9 mouse cellular contexts compared by ENCODE assay signal in the genomic region with DNA sequence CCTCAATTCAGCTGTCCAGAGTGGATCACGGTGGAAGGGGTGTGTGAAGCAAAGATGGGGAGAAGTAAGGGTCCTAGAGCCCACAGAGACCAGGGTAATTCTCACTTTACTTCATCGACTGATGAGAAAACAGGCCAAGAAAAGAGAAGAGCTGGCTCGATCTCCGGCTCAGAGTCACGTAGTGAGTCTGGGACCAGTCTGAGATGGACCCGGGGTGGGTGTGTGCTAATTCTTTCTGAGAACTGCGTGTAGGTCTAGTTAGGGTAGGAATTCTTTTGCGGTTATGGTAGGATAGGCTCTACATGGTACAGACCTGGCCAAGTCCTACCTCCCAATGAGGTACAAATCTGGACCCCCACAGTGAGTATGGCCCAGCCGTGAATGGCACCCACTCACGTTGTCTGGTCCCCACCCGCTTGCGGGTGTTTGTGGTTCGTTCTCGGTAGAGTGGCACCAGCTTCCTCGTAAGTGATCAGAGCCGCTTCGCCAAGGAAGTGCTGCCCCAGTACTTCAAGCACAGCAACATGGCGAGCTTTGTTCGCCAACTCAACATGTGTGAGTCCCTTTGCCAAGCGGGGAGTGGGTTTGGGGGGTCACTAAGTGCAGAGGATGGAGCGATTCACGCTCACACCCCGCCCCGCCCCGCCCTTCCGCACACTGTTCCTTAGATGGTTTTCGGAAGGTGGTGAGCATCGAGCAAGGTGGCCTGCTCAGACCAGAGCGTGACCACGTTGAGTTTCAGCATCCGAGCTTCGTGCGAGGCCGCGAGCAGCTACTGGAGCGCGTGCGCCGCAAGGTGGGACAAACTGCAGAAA. TPM values are rescaled to one million over a fixed set of nuclear protein-coding genes. Genes with fewer than 3 reads are reported as not detected.
A peak's percentile ranks its signal among the peaks of the same experiment; 100 is the strongest.
DNase-seq lines count a peak whose midpoint lies in the region; ATAC-seq and TF ChIP-seq lines count a peak whose summit lies in the region.
"Had no signal": no experiment of that assay in that cellular context is flagged by ENCODE, and none has a peak within 500 bp of the region (broad histone marks: within the 10 kb centered on the region; RNA-seq: fewer than 3 reads in every experiment).

No protein-coding gene starts in this region.

- ATAC-seq in forebrain, embryonic 15.5 days (replicated peaks): no peak
- ATAC-seq in liver, embryonic 16.5 days (ENCODE audit: low read depth): no peak

- TF ChIP-seq CTCF in heart, adult 2 months (IDR thresholded peaks at IDR 0.05): no peak
- no peak for TF ChIP-seq CTCF in E14TG2a.4 (conservative IDR thresholded peaks at IDR 0.05; ENCODE audit: low read length)

- H3K4me2 ChIP-seq in forebrain, embryonic 15.5 days (replicated peaks): peak overlapping the region; percentile 82
- H3K4me2 ChIP-seq in liver, embryonic 16.5 days (ENCODE audit: low read depth, low read length): peak overlapping the region; percentile 57

- H3K27ac ChIP-seq in heart, adult 2 months: peak overlapping the region; percentile 75
- H3K27ac ChIP-seq in forebrain, embryonic 15.5 days (replicated peaks): no peak overlapping the region
- no peak overlapping the region for H3K27ac ChIP-seq in liver, embryonic 16.5 days (ENCODE audit: low read length)

- peak overlapping the region; percentile 86 for H3K9ac ChIP-seq in heart, adult 2 months (ENCODE audit: low read depth, low read length)
- no peak overlapping the region; the same call in 1 of the 2 replicates for H3K9ac ChIP-seq in forebrain, embryonic 15.5 days (replicated peaks)
- H3K9ac ChIP-seq in liver, embryonic 16.5 days (ENCODE audit: low read depth, low read length): no peak overlapping the region

- H3K27me3 ChIP-seq in heart, adult 2 months (ENCODE audit: control insufficient read depth, insufficient read depth, low read length): no peaks in the 10 kb centered on the region
- H3K27me3 ChIP-seq in E14TG2a.4 (ENCODE audit: insufficient read depth, low read length): peaks cover 97% of the 10 kb centered on the region
- peaks cover 94% of the 10 kb centered on the region for H3K27me3 ChIP-seq in forebrain, embryonic 15.5 days
- H3K27me3 ChIP-seq in liver, embryonic 16.5 days (ENCODE audit: control insufficient read depth, insufficient read depth, low read depth, low read length): peaks cover 92% of the 10 kb centered on the region

- peaks cover 3% of the 10 kb centered on the region; the same call in 1 of the 2 replicates for H3K4me1 ChIP-seq in heart, adult 2 months (ENCODE audit: control insufficient read depth, insufficient read depth, low read length)
- H3K4me1 ChIP-seq in E14TG2a.4 (replicated peaks; ENCODE audit: low read depth, low read length): peaks cover 64% of the 10 kb centered on the region
- H3K4me1 ChIP-seq in forebrain, embryonic 15.5 days: peaks cover 33% of the 10 kb centered on the region
- peaks cover 14% of the 10 kb centered on the region for H3K4me1 ChIP-seq in liver, embryonic 16.5 days (ENCODE audit: control insufficient read depth, low read depth, low read length)

- H3K9me3 ChIP-seq in E14TG2a.4 (ENCODE audit: low read length): no peaks in the 10 kb centered on the region
- peaks cover 4% of the 10 kb centered on the region; the same call in 1 of the 2 replicates for H3K9me3 ChIP-seq in forebrain, embryonic 15.5 days
- H3K9me3 ChIP-seq in liver, embryonic 16.5 days (replicated peaks; ENCODE audit: control insufficient read depth, low read length): no peaks in the 10 kb centered on the region

- TF ChIP-seq EP300 in heart, adult 2 months (IDR thresholded peaks at IDR 0.05; ENCODE audit: insufficient read depth, low read depth, low read length): no peak

- peak overlapping the region; percentile 45 for H3K4me3 ChIP-seq in heart, adult 2 months
- peak overlapping the region; percentile 78 for H3K4me3 ChIP-seq in E14TG2a.4 (replicated peaks; ENCODE audit: low read length)
- peak overlapping the region; percentile 53 for H3K4me3 ChIP-seq in forebrain, embryonic 15.5 days
- H3K4me3 ChIP-seq in liver, embryonic 16.5 days (ENCODE audit: low read depth, low read length): no peak overlapping the region; the same call in 1 of the 2 replicates

- H3K79me2 ChIP-seq in heart, adult 2 months (replicated peaks; ENCODE audit: control insufficient read depth, insufficient read depth, low read length): no peaks in the 10 kb centered on the region

- 40% methylated on average over 39 of the region's 39 CpGs for WGBS in heart, adult 2 months
- WGBS in forebrain, embryonic 15.5 days: 2% methylated on average over 39 of the region's 39 CpGs
- 6% methylated on average over 39 of the region's 39 CpGs for WGBS in liver, embryonic 16.5 days (ENCODE audit: insufficient replicate concordance)

- intact Hi-C loops in heart, adult 2 months (cut with DNase I): no loop called here

- DNase-seq in heart, adult 2 months: peak in 1 of 2 experiments; percentile 23
- no peak for DNase-seq in heart, adult 8-10 months (ENCODE audit: low spot score)
- DNase-seq in gastrocnemius, postnatal 25 days: no peak
- DNase-seq in gastrocnemius, adult 18-20 months (ENCODE audit: low spot score): no peak
- DNase-seq in right cerebral cortex, adult 18-20 months: no peak

- no peak for TF ChIP-seq POLR2A in heart, adult 2 months (IDR thresholded peaks at IDR 0.05; ENCODE audit: insufficient read depth, low read depth, low read length)

- H3K36me3 ChIP-seq in heart, adult 2 months (ENCODE audit: control insufficient read depth, insufficient read depth, low read length): no peaks in the 10 kb centered on the region
- H3K36me3 ChIP-seq in E14TG2a.4 (ENCODE audit: insufficient read depth, low read length): no peaks in the 10 kb centered on the region
- no peaks in the 10 kb centered on the region for H3K36me3 ChIP-seq in forebrain, embryonic 15.5 days
- H3K36me3 ChIP-seq in liver, embryonic 16.5 days (ENCODE audit: control insufficient read depth, insufficient read depth): no peaks in the 10 kb centered on the region

RNA-seq across cellular contexts. Expression of a gene that starts 0.7 kb away (rescaled TPM):
- 1 to 10 TPM; 2.7 to 3.9 TPM for total RNA-seq in heart, adult 2 months (2021)
- 4.3 and 5.4 TPM in 2 replicates for polyA plus RNA-seq in heart, adult 2 months (2012; rRNA removed)
- 1 to 10 TPM; 3.3 to 5.0 (median 4.5) TPM for total RNA-seq in heart, adult 8-10 months (2022)
- 0.15 and 0.34 TPM in 2 replicates for polyA plus RNA-seq in forebrain, embryonic 15.5 days (2015; fragmentation: Nextera tagmentation; extraction: Ambion mirVana)
- polyA plus RNA-seq in liver, embryonic 16.5 days (2015; fragmentation: Nextera tagmentation; extraction: Ambion mirVana): 0.08 and 0.09 TPM in 2 replicates
- total RNA-seq in gastrocnemius, postnatal 25 days (2021): 1 to 10 TPM; 2.9 to 3.0 TPM
- 10 to 100 TPM in 1 of 2 experiments, 1 to 10 TPM in 1; 9.8 to 11.1 TPM for total RNA-seq in gastrocnemius, adult 18-20 months (2021)
- total RNA-seq: hematopoietic stem cell, adult 5-6 weeks had no signal

RNA-seq across cellular contexts. Expression of a gene that starts 5.6 kb away (rescaled TPM):
- total RNA-seq in heart, adult 2 months (2021): 10 to 100 TPM; 19.7 to 23.0 TPM
- 17.3 and 19.1 TPM in 2 replicates for polyA plus RNA-seq in heart, adult 2 months (2012; rRNA removed)
- 10 to 100 TPM; 23.7 to 28.3 (median 27.1) TPM for total RNA-seq in heart, adult 8-10 months (2022)
- polyA plus RNA-seq in forebrain, embryonic 15.5 days (2015; fragmentation: Nextera tagmentation; extraction: Ambion mirVana): 2.0 and 2.2 TPM in 2 replicates
- 0.12 and 0.19 TPM in 2 replicates for polyA plus RNA-seq in liver, embryonic 16.5 days (2015; fragmentation: Nextera tagmentation; extraction: Ambion mirVana)
- total RNA-seq in gastrocnemius, postnatal 25 days (2021): 10 to 100 TPM; 22.3 to 23.3 TPM
- 10 to 100 TPM; 32.7 to 38.9 TPM for total RNA-seq in gastrocnemius, adult 18-20 months (2021)

RNA-seq across cellular contexts. Expression of a gene that starts 5.9 kb away (rescaled TPM):
- 1 to 10 TPM; 1.8 to 2.5 TPM for total RNA-seq in heart, adult 2 months (2021)
- 3.6 and 4.1 TPM in 2 replicates for polyA plus RNA-seq in heart, adult 2 months (2012; rRNA removed)
- total RNA-seq in heart, adult 8-10 months (2022): 1 to 10 TPM; 2.0 to 2.6 (median 2.5) TPM
- polyA plus RNA-seq in forebrain, embryonic 15.5 days (2015; fragmentation: Nextera tagmentation; extraction: Ambion mirVana): 0.72 and 0.85 TPM in 2 replicates
- polyA plus RNA-seq in liver, embryonic 16.5 days (2015; fragmentation: Nextera tagmentation; extraction: Ambion mirVana): 1.4 TPM in 2 replicates
- total RNA-seq in gastrocnemius, postnatal 25 days (2021): 1 to 10 TPM in 1 of 2 experiments, under 1 TPM in 1; 0.90 to 1.0 TPM
- total RNA-seq in gastrocnemius, adult 18-20 months (2021): under 1 TPM; 0.55 to 0.71 TPM

RNA-seq across cellular contexts. Expression of a gene that starts 5.9 kb away (rescaled TPM):
- total RNA-seq in heart, adult 2 months (2021): 1 to 10 TPM; 3.9 to 4.9 TPM
- 4.3 and 4.6 TPM in 2 replicates for polyA plus RNA-seq in heart, adult 2 months (2012; rRNA removed)
- 1 to 10 TPM; 3.7 to 5.7 (median 5.2) TPM for total RNA-seq in heart, adult 8-10 months (2022)
- polyA plus RNA-seq in forebrain, embryonic 15.5 days (2015; fragmentation: Nextera tagmentation; extraction: Ambion mirVana): 21.1 and 23.7 TPM in 2 replicates
- polyA plus RNA-seq in liver, embryonic 16.5 days (2015; fragmentation: Nextera tagmentation; extraction: Ambion mirVana): 12.5 and 14.0 TPM in 2 replicates
- total RNA-seq in gastrocnemius, postnatal 25 days (2021): 1 to 10 TPM; 3.0 TPM
- 1 to 10 TPM; 2.8 to 3.3 TPM for total RNA-seq in gastrocnemius, adult 18-20 months (2021)

RNA-seq across cellular contexts. Expression of a gene that starts 15.4 kb away (rescaled TPM):
- 1 to 10 TPM; 3.5 to 5.2 TPM for total RNA-seq in heart, adult 2 months (2021)
- 7.1 and 8.5 TPM in 2 replicates for polyA plus RNA-seq in heart, adult 2 months (2012; rRNA removed)
- total RNA-seq in heart, adult 8-10 months (2022): 1 to 10 TPM; 2.5 to 3.8 (median 3.4) TPM
- polyA plus RNA-seq in forebrain, embryonic 15.5 days (2015; fragmentation: Nextera tagmentation; extraction: Ambion mirVana): 2.9 and 3.0 TPM in 2 replicates
- polyA plus RNA-seq in liver, embryonic 16.5 days (2015; fragmentation: Nextera tagmentation; extraction: Ambion mirVana): 2.1 and 2.5 TPM in 2 replicates
- 1 to 10 TPM; 2.6 TPM for total RNA-seq in gastrocnemius, postnatal 25 days (2021)
- total RNA-seq in gastrocnemius, adult 18-20 months (2021): 1 to 10 TPM; 1.3 to 1.9 TPM
- total RNA-seq: hematopoietic stem cell, adult 5-6 weeks had no signal
